Mouse (Mus musculus) G1E (cell line): ENCODE measurements at regions not wholly inside any gene's neighbourhood (a gene's known extent, or its start where the extent isn't known, plus 50 kb on each side); places are given as distances from the start of the nearest gene placed in this dataset.
"Not testable (repeated sequence)": the region's sequence is repeated elsewhere in the genome, so short reads cannot be mapped to it uniquely, and the experiment has no call there.

ENCODE experiments used
- ATAC-seq: 2 replicates; pipeline ENCODE4 v1.8.0; 2016; ENCODE audit warnings: mild to moderate bottlenecking; ENCODE audit not compliant: insufficient number of reproducible peaks, poor library complexity, low FRiP score, severe bottlenecking; ENCODE audit errors: extremely low read depth
- DNase-seq: peaks from one replicate; pipeline ENCODE4 v3.0.0; 2012; ENCODE audit warnings: low spot score
- H3K27me3 ChIP-seq: 2 replicates; pipeline ENCODE4 v1.6.1; 2012; ENCODE audit warnings: mild to moderate bottlenecking, low read length, inconsistent platforms; ENCODE audit not compliant: insufficient read depth
- H3K36me3 ChIP-seq: replicated peaks from 2 replicates; pipeline ENCODE3; 2012; ENCODE audit warnings: mild to moderate bottlenecking, inconsistent platforms
- H3K4me1 ChIP-seq: 2 replicates; pipeline ENCODE4 v1.6.1; 2012; ENCODE audit warnings: low read depth, low read length, inconsistent platforms, mixed read lengths; ENCODE audit not compliant: insufficient read depth
- H3K4me3 ChIP-seq: 2 replicates; pipeline ENCODE4 v1.5.1; 2012; ENCODE audit warnings: low read depth, mild to moderate bottlenecking, inconsistent platforms, low read length, moderate library complexity, mixed read lengths
- H3K9me3 ChIP-seq: replicated peaks from 2 replicates; pipeline ENCODE4 v1.6.1; 2012; ENCODE audit warnings: inconsistent platforms
- CTCF ChIP-seq: IDR thresholded peaks from 2 replicates; pipeline ENCODE4 v1.5.1; 2012; ENCODE audit warnings: low read depth, low read length, inconsistent platforms, mixed read lengths
- GATA1 ChIP-seq: IDR thresholded peaks from 2 replicates; pipeline ENCODE4 v1.6.1; 2012; ENCODE audit warnings: borderline replicate concordance, low read length, inconsistent platforms, mixed read lengths
- GATA2 ChIP-seq: IDR thresholded peaks from 2 replicates; pipeline ENCODE4 v1.6.1; 2012; ENCODE audit warnings: low read depth, low read length, inconsistent platforms, borderline replicate concordance
- POLR2AphosphoS5 ChIP-seq: IDR thresholded peaks from 2 replicates; pipeline ENCODE4 v1.6.1; 2012; ENCODE audit warnings: low read depth, low read length, inconsistent platforms; ENCODE audit not compliant: insufficient replicate concordance
- TAL1 ChIP-seq: conservative IDR thresholded peaks from 2 replicates; pipeline ENCODE4 v1.6.1; 2012; ENCODE audit warnings: low read depth, low read length, inconsistent platforms, mixed read lengths

DNA sequence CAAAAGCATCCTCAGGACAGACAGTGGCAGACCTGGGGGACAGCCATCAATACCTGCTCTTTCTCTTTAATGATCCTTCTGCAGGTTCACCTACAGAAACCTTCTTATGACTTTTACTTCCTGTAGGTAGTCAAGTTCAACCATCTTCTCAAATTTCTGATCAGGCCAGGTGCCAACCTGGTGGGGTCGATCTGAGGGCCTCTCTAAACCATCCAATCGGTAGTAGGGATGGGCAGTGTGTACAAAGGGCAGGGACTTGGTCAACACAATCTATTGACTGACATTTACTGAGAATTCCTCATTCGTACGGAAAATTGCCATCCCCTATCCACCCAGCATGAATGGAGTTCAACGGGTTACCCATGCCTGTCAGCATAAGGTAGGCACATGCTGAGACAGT lies 74.8 kb upstream of the Alkbh8 start:
- Histone ChIP-seq H3K36me3 (no peaks in the 10 kb centered on the region), H3K27me3 (peaks cover 3% of the 10 kb centered on the region; the same call in 1 of the 2 replicates), H3K4me1 (no peaks in the 10 kb centered on the region), H3K9me3 (no peaks in the 10 kb centered on the region), H3K4me3 (no peak overlapping the region)
- DNase-seq (no peak), ATAC-seq (no peak)
- TF ChIP-seq GATA2, result no peak
- TF ChIP-seq CTCF, result no peak
- TF ChIP-seq TAL1, result no peak
- TF ChIP-seq GATA1, result no peak
- TF ChIP-seq POLR2AphosphoS5, result no peak

DNA sequence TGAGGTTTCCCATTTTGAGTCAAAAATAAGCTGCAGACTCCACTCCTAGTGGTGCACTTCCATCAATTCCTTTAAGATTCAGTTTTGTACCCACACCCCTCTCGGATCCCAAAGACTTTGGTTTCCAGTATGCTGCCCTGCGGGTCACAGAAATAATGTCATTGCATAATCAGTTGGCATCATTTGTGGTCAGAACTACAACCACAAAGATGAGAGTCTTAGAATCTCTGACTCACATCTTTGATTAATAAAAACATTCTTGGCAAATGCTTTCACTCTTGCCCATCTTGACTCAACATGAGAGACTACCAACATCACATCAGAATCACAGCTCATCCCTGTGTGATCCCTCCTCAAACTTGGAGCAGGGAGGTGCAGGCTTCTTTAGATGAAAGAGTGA lies 74.1 kb upstream of the Alkbh8 start:
- TF ChIP-seq CTCF, result no peak
- H3K4me3 ChIP-seq, result no peak overlapping the region
- no peaks in the 10 kb centered on the region for H3K9me3 ChIP-seq
- H3K27me3 ChIP-seq, result peaks cover 3% of the 10 kb centered on the region; the same call in 1 of the 2 replicates
- no peak for ATAC-seq
- H3K36me3 ChIP-seq, result no peaks in the 10 kb centered on the region
- DNase-seq, result no peak
- no peaks in the 10 kb centered on the region for H3K4me1 ChIP-seq

DNA sequence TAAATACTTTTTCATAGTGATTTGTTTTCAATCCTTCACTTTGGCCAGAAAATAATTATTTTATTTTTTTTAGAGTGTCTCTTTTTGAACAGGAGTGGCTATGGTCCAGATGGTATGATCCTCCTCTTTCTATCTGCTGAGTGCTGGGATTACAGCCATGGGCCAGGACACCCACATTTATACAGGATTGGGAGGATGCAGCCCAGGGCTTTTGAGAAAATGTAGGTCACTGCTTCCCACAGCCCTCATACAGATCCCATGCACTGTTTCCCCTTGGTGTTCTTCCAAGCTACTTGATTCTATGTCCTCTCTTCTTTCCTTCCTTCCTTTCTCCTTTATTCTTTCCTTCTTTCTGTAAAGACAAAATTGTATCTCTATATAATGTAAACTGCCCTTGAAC lies 70.5 kb upstream of the Alkbh8 start:
- ATAC-seq, result no peak

DNA sequence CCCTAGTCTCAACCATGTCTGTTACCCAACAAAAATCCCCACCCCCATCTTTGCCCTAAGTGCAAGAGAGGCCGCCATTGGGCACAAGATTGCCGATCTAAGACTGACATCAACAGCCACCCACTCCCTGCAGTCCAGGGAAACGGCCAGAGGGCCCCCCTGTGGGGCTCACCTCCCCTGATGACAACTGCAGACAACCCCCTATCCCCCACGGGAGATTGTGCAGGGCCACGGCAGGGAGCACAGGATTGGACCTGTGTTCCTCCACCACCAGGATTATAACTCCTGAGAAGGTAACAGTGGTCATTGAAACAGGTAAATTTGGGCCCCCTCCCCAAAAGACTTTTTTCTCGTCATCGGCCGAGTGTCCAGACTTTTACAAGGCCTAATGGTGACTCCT lies 54.4 kb upstream of the Alkbh8 start:
- not testable (repeated sequence) for H3K4me1 ChIP-seq, H3K36me3 ChIP-seq, H3K4me3 ChIP-seq, DNase-seq, H3K27me3 ChIP-seq, ATAC-seq
- H3K9me3 ChIP-seq, result peaks cover 20% of the 10 kb centered on the region

More for the DNA sequence above, 70.5 kb upstream of the Alkbh8 start:
- TF ChIP-seq POLR2AphosphoS5, result no peak
- TF ChIP-seq TAL1, result no peak
- TF ChIP-seq GATA2, result no peak
- no peak for TF ChIP-seq GATA1
- TF ChIP-seq CTCF, result no peak
- no peak for DNase-seq
- no peak overlapping the region for H3K4me3 ChIP-seq
- no peaks in the 10 kb centered on the region for H3K27me3 ChIP-seq
- H3K4me1 ChIP-seq, result no peaks in the 10 kb centered on the region
- H3K36me3 ChIP-seq, result no peaks in the 10 kb centered on the region
- no peaks in the 10 kb centered on the region for H3K9me3 ChIP-seq

DNA sequence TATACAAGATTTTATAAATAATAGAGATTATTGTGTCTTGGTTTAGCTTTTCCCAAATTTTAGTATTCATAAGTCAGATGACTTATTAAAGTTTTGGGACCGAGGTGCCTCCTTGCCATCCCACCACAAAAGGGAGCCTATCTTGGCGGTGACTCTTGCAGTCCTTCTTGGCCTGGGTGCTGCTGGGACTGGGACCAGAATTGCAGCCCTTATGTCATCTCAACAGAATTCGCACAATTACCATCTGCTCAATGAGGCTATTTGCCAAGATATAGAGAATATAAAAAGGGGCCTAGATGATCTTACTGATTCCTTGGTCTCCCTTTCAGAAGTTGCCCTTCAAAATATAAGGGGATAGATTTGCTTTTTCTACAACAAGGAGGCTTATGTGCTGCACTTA lies 53.0 kb upstream of the Alkbh8 start:
- not testable (repeated sequence) for H3K36me3 ChIP-seq, DNase-seq, H3K4me1 ChIP-seq, H3K4me3 ChIP-seq, H3K27me3 ChIP-seq, ATAC-seq
- H3K9me3 ChIP-seq, result peaks cover 20% of the 10 kb centered on the region

DNA sequence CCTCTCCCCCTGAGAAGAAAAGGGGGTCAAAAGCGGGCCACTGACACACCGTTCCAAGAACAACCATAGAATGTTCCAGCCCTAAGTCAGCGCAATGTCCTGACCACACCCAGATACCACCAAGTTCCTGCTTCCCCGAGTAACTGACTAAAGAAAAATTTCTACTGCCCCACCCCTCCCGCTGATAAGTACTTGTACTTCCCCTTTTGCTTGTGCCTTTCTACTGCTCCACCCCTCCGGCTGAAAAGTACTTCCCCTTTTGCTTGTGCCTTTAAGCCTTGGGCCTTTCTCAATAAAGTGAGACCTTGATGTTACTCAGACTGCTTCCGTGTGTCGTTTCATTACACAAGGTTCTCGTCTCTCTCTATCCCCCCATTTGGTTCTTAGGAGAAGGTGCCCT lies 51.6 kb upstream of the Alkbh8 start:
- H3K36me3 ChIP-seq, H3K27me3 ChIP-seq, DNase-seq, H3K4me1 ChIP-seq, H3K9me3 ChIP-seq, ATAC-seq, H3K4me3 ChIP-seq: not testable (repeated sequence)
